Mouse (Mus musculus) midbrain, embryonic 15.5 days (tissue): ENCODE results near the gene Rita1. TPM values are rescaled to one million over a fixed set of nuclear protein-coding genes. Genes with fewer than 3 reads are reported as not detected.

Experiments used
- ATAC-seq: fragments of 200-750 bp; cut with Nextera tagmentation; replicated peaks from 2 replicates; pipeline ENCODE4 v1.8.0; 2017; ENCODE audit warnings: moderate TSS enrichment
- H3K27ac ChIP-seq: fragments of 300-500 bp; sonication (generic); 2 replicates; pipeline ENCODE4 v1.5.1; 2015; ENCODE audit warnings: mild to moderate bottlenecking, inconsistent platforms
- H3K27me3 ChIP-seq: fragments of 300-500 bp; sonication (generic); replicated peaks from 2 replicates; pipeline ENCODE4 v1.6.1; 2015; ENCODE audit warnings: inconsistent platforms
- H3K36me3 ChIP-seq: fragments of 300-500 bp; sonication (generic); replicated peaks from 2 replicates; pipeline ENCODE4 v1.6.1; 2015; ENCODE audit warnings: inconsistent platforms
- H3K4me1 ChIP-seq: fragments of 300-500 bp; sonication (generic); 2 replicates; pipeline ENCODE4 v1.6.1; 2015; ENCODE audit warnings: inconsistent platforms
- H3K4me2 ChIP-seq: fragments of 300-500 bp; sonication (generic); 2 replicates; pipeline ENCODE4 v1.6.1; 2015; ENCODE audit warnings: inconsistent platforms, mild to moderate bottlenecking, moderate library complexity
- H3K4me3 ChIP-seq: fragments of 300-500 bp; sonication (generic); 2 replicates; pipeline ENCODE4 v1.5.1; 2015; ENCODE audit warnings: mild to moderate bottlenecking, inconsistent platforms
- H3K9ac ChIP-seq: fragments of 300-500 bp; sonication (generic); 2 replicates; pipeline ENCODE4 v1.6.1; 2015; ENCODE audit warnings: mild to moderate bottlenecking, inconsistent platforms
- H3K9me3 ChIP-seq: fragments of 300-500 bp; sonication (generic); 2 replicates; pipeline ENCODE4 v1.6.1; 2016; ENCODE audit warnings: inconsistent platforms
- whole genome bisulfite sequencing: fragments of 180-500 bp; shearing (Covaris S2); methylation state at CpG from one replicate; pipeline ENCODE4 v1.1.7; 2015; ENCODE audit warnings: mixed read lengths; 5-methylcytosine and 5-hydroxymethylcytosine counted together
- polyA plus RNA-seq: library from polyadenylated mRNA; unstranded; fragments of >200 nt; fragmentation: Nextera tagmentation; extraction: Ambion mirVana; gene quantifications from 2 replicates; pipeline ENCODE4 v1.2.1, GENCODE M21; 2015

Rita1 gene
- polyA plus RNA-seq, 1 experiment from 2014 or later, result 28.3 TPM

DNA sequence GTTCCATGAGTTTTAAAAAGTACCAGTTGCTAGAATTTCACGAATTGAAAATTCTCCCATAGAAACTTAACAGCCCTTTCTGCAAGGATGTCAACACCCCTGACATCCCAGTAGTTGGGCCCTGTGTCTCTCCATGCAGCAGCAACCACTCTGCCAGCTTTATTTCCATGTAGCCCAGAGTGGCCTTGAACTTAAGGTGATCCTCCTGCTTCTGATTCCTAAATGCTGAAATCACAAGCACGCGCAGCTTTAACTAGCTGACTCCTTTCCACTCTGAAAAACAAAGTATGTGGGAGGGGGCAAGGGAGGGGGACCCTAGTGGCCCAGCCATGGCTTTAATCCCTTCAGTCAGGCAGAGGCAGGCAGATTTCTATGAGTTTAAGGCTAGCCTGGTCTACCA lies 5.1 kb downstream of the Rita1 start:
- 81% methylated on average over 3 of the region's 3 CpGs for WGBS
- H3K9ac ChIP-seq, result no peak overlapping the region
- no peak for ATAC-seq
- no peaks in the 10 kb centered on the region for H3K27me3 ChIP-seq
- H3K27ac ChIP-seq, result no peak overlapping the region
- no peak overlapping the region for H3K4me3 ChIP-seq
- no peak overlapping the region for H3K4me2 ChIP-seq
- peaks cover 20% of the 10 kb centered on the region for H3K4me1 ChIP-seq
- H3K36me3 ChIP-seq, result no peaks in the 10 kb centered on the region
- no peaks in the 10 kb centered on the region for H3K9me3 ChIP-seq

DNA sequence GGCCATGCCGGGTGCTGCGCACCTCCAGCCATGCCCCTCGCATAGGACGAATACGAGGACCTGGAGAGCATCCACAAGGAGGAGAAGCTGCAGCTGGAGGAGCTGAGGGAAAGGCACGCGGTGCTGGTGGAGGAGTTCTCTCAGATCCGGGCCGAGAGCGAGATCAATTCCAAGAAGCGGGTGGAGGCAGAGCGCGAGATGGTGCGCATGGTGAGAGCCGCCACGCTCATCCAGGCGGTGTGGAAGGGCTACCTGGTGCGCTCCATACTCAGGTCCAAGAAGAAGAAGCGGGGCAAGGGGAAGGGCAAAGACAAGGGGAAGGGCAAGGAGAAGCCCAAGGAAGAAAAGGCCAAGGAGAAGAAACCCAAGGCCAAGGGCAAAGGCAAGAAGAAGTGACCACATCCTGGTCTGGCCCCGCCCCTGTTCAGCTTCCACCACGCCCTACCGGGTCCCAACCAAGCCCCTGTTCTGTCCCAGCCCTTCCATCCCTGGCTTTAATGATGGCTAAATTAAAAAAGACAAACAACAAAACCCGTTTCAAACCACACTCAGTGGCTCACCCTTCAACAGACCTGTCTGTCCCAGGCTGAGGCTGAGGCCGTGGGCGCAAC lies 5.7 kb downstream of the Rita1 start:
- WGBS, result 69% methylated on average over 25 of the region's 25 CpGs
- peaks cover 16% of the 10 kb centered on the region for H3K4me1 ChIP-seq

DNA sequence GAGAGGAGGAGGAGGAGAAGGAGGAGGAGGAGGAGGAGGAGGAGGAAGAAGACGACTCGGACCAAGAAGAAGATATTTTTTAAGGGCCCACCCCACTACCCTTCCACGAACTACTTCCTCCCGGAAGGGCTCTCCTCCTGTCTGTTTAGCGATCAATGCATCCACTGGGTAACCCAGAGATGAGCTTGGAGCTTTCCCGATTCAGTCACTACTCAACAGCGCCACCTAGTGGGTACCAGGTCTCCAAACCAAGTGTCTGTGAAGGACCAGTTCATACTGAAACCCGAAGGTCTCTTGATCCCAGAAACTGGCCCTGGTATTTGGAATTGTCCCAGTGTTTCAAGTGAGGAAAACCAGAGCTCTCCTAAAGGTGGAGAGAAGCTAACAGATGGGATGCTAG lies 6.7 kb downstream of the Rita1 start:
- H3K9ac ChIP-seq, result no peak overlapping the region
- WGBS, result 1% methylated on average over 8 of the region's 8 CpGs
- peak overlapping the region; percentile 46; the same call in 1 of the 2 replicates for H3K27ac ChIP-seq

More for the DNA sequence above, 5.7 kb downstream of the Rita1 start:
- Histone ChIP-seq H3K27me3 (no peaks in the 10 kb centered on the region), H3K27ac (no peak overlapping the region), H3K9me3 (no peaks in the 10 kb centered on the region), H3K4me2 (no peak overlapping the region), H3K4me3 (no peak overlapping the region), H3K9ac (no peak overlapping the region), H3K36me3 (no peaks in the 10 kb centered on the region)
- ATAC-seq, result no peak

DNA sequence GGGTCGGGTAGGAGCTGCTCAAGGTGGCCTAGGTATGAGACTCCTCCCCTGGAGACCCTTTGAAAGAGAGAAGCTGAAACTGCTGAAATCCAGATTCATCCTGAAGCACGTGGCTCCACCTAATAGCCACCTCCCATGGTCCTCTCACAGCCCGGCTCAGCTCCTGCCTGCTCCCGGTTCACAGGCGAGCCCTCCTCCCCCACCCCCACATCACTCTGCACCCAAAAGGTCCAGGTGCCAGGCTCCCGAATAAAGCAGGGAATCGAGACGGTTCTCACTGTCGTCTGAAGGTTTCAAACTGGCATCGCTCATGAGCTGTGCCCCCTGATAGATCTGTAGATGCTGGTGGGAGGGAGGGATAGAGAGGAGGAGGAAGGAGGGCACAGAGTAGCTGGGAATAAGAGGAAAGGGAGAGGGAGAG lies 7.1 kb downstream of the Rita1 start:
- peak overlapping the region; percentile 34 for H3K4me3 ChIP-seq
- H3K4me1 ChIP-seq, result peaks cover 6% of the 10 kb centered on the region
- H3K9me3 ChIP-seq, result no peaks in the 10 kb centered on the region
- H3K27me3 ChIP-seq, result no peaks in the 10 kb centered on the region
- no peaks in the 10 kb centered on the region for H3K36me3 ChIP-seq
- peak overlapping the region; percentile 42 for H3K9ac ChIP-seq
- ATAC-seq, result peak; percentile 53
- peak overlapping the region; percentile 54 for H3K4me2 ChIP-seq
- peak overlapping the region; percentile 46 for H3K27ac ChIP-seq
- 0% methylated on average over 10 of the region's 10 CpGs for WGBS

More for the DNA sequence above, 6.7 kb downstream of the Rita1 start:
- Histone ChIP-seq H3K9me3 (no peaks in the 10 kb centered on the region), H3K4me3 (peak overlapping the region; percentile 34), H3K4me1 (peaks cover 6% of the 10 kb centered on the region), H3K4me2 (peak overlapping the region; percentile 54), H3K36me3 (no peaks in the 10 kb centered on the region), H3K27me3 (no peaks in the 10 kb centered on the region)
- ATAC-seq, result peak; percentile 76

DNA sequence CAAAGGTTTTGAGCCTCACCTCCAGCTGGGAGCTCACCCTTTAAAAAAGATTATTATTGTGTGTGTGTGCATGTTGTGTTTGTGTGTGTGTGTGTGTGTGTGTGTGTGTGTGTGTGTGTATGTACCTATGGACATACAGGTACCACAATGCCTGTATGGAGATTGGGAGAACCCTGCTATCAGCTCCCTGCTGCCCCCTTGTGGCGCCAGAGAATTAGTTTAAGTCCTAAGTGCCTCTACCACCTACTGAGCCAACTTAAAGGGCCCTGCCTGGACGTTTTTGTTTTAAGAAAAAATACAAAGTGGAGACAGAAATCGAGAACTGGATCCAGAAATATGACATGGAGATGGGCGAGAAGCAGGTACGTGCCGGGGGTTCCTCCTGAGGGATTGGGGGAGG lies 7.5 kb downstream of the Rita1 start:
- WGBS, result 2% methylated on average over 6 of the region's 6 CpGs
- Histone ChIP-seq H3K9ac (peak overlapping the region; percentile 42; the same call in 1 of the 2 replicates), H3K36me3 (no peaks in the 10 kb centered on the region), H3K4me3 (peak overlapping the region; percentile 34), H3K9me3 (no peaks in the 10 kb centered on the region), H3K27ac (peak overlapping the region; percentile 46), H3K4me2 (peak overlapping the region; percentile 54), H3K4me1 (peaks cover 6% of the 10 kb centered on the region), H3K27me3 (no peaks in the 10 kb centered on the region)
- peak; percentile 34; the same call in 1 of the 2 replicates for ATAC-seq

DNA sequence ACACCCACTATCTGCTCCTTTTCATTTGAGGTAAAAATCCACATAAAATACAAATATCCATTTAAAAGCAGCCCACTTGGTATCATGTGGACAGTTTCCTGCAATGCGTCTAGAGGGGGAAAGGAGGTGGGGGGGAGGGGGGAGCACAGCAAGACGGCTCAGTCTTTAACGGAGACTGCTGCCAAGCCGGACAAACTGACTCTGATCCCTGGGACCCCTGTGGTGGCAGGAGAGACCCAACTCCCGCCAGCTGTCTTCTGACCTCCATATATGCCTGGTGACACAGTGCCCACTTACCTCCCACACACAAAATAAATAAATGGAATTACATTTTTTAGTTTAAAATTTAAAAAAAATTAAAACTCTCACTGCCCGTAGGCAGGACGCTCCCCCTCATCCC lies 8.9 kb downstream of the Rita1 start:
- H3K4me3 ChIP-seq, result no peak overlapping the region
- H3K36me3 ChIP-seq, result no peaks in the 10 kb centered on the region
- H3K27ac ChIP-seq, result no peak overlapping the region
- H3K9me3 ChIP-seq, result no peaks in the 10 kb centered on the region
- no peaks in the 10 kb centered on the region for H3K27me3 ChIP-seq
- peaks cover 6% of the 10 kb centered on the region for H3K4me1 ChIP-seq
- no peak overlapping the region for H3K9ac ChIP-seq
- 54% methylated on average over 7 of the region's 7 CpGs for WGBS
- no peak overlapping the region for H3K4me2 ChIP-seq
- ATAC-seq, result no peak

DNA sequence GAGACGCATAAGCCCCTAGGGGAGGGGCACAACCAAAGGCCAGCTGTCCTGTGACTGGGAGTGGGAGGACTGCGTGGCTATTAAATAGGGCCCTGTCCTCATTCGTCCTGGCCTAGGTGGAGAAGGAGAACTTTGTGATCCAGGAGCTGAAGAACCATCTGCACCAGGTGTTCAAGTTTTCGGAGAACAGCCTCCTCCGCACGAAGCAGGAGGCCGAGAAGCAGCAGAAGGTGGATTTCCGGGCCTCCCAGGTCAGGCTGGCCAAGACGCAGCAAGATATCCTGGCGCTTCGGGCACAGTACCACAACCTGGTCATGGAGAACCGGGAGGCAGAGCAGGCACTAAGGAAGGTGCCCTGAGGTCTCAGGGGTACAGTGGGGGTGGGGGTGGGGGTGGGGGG lies 10.2 kb downstream of the Rita1 start:
- Histone ChIP-seq H3K9ac (no peak overlapping the region), H3K4me3 (no peak overlapping the region), H3K9me3 (no peaks in the 10 kb centered on the region), H3K36me3 (no peaks in the 10 kb centered on the region), H3K27ac (no peak overlapping the region), H3K4me2 (no peak overlapping the region), H3K4me1 (peaks cover 6% of the 10 kb centered on the region), H3K27me3 (no peaks in the 10 kb centered on the region)
- no peak for ATAC-seq
- 90% methylated on average over 12 of the region's 12 CpGs for WGBS

DNA sequence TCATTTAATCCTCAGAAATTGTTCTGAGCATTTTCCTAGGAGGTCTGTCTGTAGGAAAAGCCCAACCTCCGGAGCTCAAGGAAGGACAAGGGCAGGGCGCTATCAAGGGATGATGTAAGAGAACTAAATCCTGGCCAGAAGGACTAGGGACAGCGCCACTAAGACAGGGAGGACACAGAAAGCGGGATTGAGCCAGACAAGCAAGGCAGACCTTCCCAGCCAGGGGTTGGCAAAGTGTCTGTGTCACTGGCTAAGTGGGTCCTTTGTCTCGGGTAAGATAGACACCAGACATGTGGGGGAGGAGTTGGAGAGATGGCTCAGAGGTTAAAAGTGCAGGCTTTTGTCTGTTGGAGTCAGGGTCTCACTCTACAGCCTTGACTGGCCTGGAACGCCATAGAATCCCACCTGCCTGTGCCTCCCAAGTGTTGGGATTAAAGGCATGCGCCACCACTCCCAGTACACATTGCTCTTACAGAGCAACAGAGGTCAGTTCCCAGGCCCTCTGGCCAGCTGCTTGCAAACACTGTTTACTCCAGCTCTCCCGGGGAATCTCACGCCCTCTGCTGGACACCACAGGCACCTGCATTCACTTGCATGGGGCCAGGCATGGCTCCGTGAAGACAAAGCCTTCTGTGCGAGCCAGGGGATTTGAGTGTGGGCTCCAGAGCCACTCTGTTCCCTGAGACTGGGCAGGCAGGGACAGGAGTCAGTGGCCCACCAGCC lies 11.3 kb downstream of the Rita1 start:
- WGBS, result 65% methylated on average over 11 of the region's 11 CpGs
- Histone ChIP-seq H3K9me3 (no peaks in the 10 kb centered on the region), H3K27ac (no peak overlapping the region), H3K27me3 (no peaks in the 10 kb centered on the region), H3K4me2 (no peak overlapping the region), H3K4me1 (peaks cover 6% of the 10 kb centered on the region), H3K9ac (no peak overlapping the region), H3K4me3 (no peak overlapping the region), H3K36me3 (no peaks in the 10 kb centered on the region)
- no peak for ATAC-seq

DNA sequence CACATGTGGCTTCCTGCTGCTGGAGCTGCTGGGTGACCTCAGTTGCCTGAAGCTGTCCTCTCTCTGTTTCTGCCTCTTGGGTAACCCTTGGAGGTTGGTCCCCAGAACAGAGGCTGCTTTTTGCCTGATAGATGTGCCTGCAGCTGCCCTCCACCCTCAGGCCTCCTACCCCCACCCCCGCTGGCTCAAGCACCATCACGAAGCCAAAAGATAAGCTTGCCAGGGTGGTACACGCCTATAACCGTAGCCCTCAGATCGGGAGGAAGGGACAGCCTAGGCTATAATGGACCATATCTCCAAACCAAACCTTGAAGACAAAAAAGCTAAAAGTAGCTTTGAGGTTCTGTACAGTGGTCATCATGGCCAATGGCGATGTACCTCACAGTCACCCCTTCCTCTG lies 12.8 kb downstream of the Rita1 start:
- ATAC-seq, result no peak
- Histone ChIP-seq H3K9ac (no peak overlapping the region), H3K4me2 (no peak overlapping the region), H3K4me3 (no peak overlapping the region), H3K27me3 (no peaks in the 10 kb centered on the region), H3K36me3 (no peaks in the 10 kb centered on the region), H3K9me3 (no peaks in the 10 kb centered on the region), H3K4me1 (no peaks in the 10 kb centered on the region), H3K27ac (no peak overlapping the region)
- 93% methylated on average over 6 of the region's 6 CpGs for WGBS

DNA sequence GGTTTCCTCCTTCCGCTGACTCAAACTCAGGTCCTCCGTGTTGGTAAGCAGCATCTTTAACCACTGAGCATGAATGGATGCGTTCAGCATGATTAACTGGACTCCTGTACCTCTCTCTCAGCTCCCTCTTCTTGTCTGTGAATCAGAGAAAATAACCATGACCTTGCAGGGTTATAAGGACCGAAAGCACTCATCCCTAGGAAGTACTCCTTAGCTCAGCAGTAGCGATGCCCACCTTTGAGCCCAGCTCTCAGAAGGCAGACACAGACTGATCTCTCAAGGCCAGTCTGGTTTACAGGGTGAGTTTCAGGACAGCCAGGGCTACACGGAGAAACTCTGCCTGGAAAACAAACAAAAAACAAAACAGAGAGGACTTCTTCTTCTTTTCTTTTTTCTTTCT lies 17.9 kb downstream of the Rita1 start:
- Histone ChIP-seq H3K9me3 (no peaks in the 10 kb centered on the region), H3K4me2 (no peak overlapping the region), H3K27me3 (no peaks in the 10 kb centered on the region), H3K36me3 (no peaks in the 10 kb centered on the region), H3K4me3 (no peak overlapping the region), H3K27ac (no peak overlapping the region), H3K9ac (no peak overlapping the region), H3K4me1 (no peaks in the 10 kb centered on the region)
- no peak for ATAC-seq
- WGBS, result 87% methylated on average over 6 of the region's 6 CpGs

DNA sequence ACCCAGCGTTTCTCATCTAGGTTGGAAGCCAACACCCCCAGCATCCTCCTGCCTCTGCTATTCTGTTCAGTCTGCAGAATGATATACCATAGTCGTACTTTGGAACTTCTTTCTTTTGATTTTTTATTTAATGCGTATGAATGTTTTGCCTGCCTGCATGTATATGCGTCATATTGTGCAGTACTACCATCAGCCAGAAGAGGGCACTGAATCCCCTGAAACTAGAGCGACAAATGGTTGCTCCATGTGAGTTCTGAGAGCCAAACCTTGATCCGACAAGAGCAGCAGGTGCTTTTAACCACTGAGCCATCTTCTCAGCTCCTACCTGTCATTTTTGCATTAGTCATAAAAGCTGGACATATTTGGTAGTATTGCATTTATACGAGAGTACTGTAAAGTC lies 20.2 kb downstream of the Rita1 start:
- no peaks in the 10 kb centered on the region for H3K9me3 ChIP-seq
- H3K4me3 ChIP-seq, result no peak overlapping the region
- peaks cover 15% of the 10 kb centered on the region for H3K4me1 ChIP-seq
- no peak overlapping the region for H3K27ac ChIP-seq
- no peak for ATAC-seq
- no peak overlapping the region for H3K4me2 ChIP-seq
- H3K9ac ChIP-seq, result no peak overlapping the region
- 69% methylated on average over 7 of the region's 7 CpGs for WGBS
- H3K27me3 ChIP-seq, result no peaks in the 10 kb centered on the region
- no peaks in the 10 kb centered on the region for H3K36me3 ChIP-seq

DNA sequence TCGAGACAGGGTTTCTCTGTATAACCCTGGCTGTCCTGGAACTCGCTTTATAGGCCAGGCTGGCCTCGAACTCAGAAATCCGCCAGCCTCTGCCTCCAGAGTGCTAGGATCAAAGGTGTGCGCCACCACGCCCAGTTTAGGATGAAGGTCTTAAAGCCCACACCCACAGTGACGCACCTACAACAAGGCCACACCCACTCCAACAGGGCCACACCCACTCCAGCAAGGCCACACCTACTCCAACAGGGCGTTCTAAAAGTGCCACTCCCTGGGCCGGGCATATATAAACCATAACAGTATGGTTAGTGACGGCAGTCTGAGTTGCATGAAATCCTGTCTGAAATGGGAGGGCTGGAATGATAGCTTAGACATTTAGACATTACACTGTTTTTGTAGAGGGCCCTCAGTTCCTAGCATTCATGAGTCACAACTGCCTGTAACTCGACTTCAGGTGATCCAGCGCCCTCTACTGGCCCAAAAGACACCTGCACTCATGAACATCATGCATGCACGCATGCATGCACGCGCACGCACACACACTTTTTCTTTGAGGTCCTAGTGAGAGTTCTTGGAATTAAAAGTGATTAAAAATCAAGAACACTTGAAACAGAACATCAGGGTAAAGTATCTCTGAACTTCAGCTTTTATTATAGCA lies 21.9 kb downstream of the Rita1 start:
- H3K27me3 ChIP-seq, result no peaks in the 10 kb centered on the region
- H3K36me3 ChIP-seq, result no peaks in the 10 kb centered on the region
- no peak overlapping the region for H3K27ac ChIP-seq
- no peak overlapping the region for H3K4me2 ChIP-seq
- H3K9me3 ChIP-seq, result no peaks in the 10 kb centered on the region
- H3K4me1 ChIP-seq, result peaks cover 26% of the 10 kb centered on the region
- WGBS, result 77% methylated on average over 16 of the region's 16 CpGs
- H3K9ac ChIP-seq, result no peak overlapping the region
- no peak overlapping the region for H3K4me3 ChIP-seq
- ATAC-seq, result no peak
